Mouse (Mus musculus) kidney, postnatal 0 days (tissue): ENCODE data around the gene Rprm. TPM values are rescaled to one million over a fixed set of nuclear protein-coding genes. Genes with fewer than 3 reads are reported as not detected.

ENCODE experiments used
- ATAC-seq: fragments of 200-750 bp; cut with Nextera tagmentation; replicated peaks from 2 replicates; pipeline ENCODE4 v1.8.0; 2017; ENCODE audit warnings: low read depth, moderate number of reproducible peaks, moderate TSS enrichment, moderate library complexity; ENCODE audit not compliant: low FRiP score
- DNase-seq: peaks from one replicate; pipeline ENCODE4 v3.0.0-alpha.2; 2016; ENCODE audit warnings: low spot score
- H3K27ac ChIP-seq: fragments of 300-500 bp; sonication (generic); 2 replicates; pipeline ENCODE4 v1.5.1; 2014; ENCODE audit warnings: mild to moderate bottlenecking
- H3K27me3 ChIP-seq: fragments of 300-500 bp; sonication (generic); 2 replicates; pipeline ENCODE4 v1.6.1; 2014; ENCODE audit warnings: low read length, mixed read lengths; ENCODE audit not compliant: insufficient read depth
- H3K36me3 ChIP-seq: fragments of 300-500 bp; sonication (generic); 2 replicates; pipeline ENCODE4 v1.6.1; 2014; ENCODE audit warnings: low read length, mixed read lengths; ENCODE audit not compliant: insufficient read depth
- H3K4me1 ChIP-seq: fragments of 300-500 bp; sonication (generic); replicated peaks from 2 replicates; pipeline ENCODE4 v1.6.1; 2014; ENCODE audit warnings: antibody characterized with exemption, low read length, mixed read lengths; ENCODE audit not compliant: insufficient read depth
- H3K4me2 ChIP-seq: fragments of 300-500 bp; sonication (generic); 2 replicates; pipeline ENCODE4 v1.6.1; 2014; ENCODE audit warnings: mild to moderate bottlenecking, low read length, moderate library complexity, mixed read lengths
- H3K4me3 ChIP-seq: fragments of 300-500 bp; sonication (generic); replicated peaks from 2 replicates; pipeline ENCODE4 v1.5.1; 2014; ENCODE audit warnings: low read depth, low read length
- H3K9ac ChIP-seq: fragments of 300-500 bp; sonication (generic); 2 replicates; pipeline ENCODE4 v1.6.1; 2014; ENCODE audit warnings: low read depth, low read length
- H3K9me3 ChIP-seq: fragments of 300-500 bp; sonication (generic); replicated peaks from 2 replicates; pipeline ENCODE4 v1.6.1; 2016; ENCODE audit warnings: low read length, inconsistent platforms, mixed read lengths
- CTCF ChIP-seq: IDR thresholded peaks from 2 replicates; pipeline ENCODE4 v1.5.1; 2016; ENCODE audit warnings: antibody characterized with exemption, low read depth, mild to moderate bottlenecking, moderate library complexity
- WGBS: fragments of 180-500 bp; shearing (Covaris S2); extraction: QIAGEN DNeasy Blood & Tissue Kit; methylation state at CpG from one replicate; pipeline ENCODE4 v1.1.7; 2014; 5-methylcytosine and 5-hydroxymethylcytosine counted together
- polyA plus RNA-seq: library from polyadenylated mRNA; unstranded; fragments of >200 nt; fragmentation: Nextera tagmentation; extraction: Ambion mirVana; gene quantifications from 2 replicates; pipeline ENCODE4 v1.2.1, GENCODE M21; 2015

The Rprm gene
- polyA plus RNA-seq: 72.8 and 74.3 TPM in 2 replicates

DNA sequence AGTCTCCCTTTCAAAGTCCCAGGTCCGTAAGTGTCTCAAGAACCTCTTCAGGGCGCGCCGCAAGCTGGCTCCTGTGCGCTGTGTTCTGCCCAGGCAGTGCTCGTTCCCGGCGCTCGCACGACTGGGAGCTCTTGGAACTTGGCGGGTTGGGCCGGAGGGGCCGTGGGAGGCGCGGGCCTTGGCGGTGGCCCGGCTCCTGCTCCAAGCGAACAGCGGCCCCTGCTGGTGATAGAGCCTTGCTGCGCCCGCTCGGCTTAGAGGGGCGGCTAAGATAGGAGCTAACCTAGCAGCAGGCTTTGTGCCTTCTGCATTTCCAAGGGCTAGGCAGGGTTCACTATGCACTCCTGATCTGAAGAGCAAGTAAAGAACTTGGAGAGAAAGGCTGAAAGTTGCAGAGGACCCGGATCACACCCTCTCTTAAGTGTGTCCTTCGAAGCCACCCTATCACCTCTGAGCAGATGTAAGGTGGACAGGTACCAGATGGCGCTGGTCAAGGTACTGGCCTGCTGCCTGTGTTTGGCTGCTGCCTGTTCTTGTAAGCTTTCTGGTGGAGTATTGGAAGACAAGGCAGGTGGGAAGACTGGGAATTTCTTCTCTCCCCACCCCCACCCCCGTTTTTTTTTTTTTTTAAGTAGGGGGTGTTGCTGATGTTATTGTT is at the start of gene Rprm:
TSS of gene Rprm (minus strand) at position 123 of the 658 bp plus-strand sequence.
- H3K9ac ChIP-seq: peak within 1 kb of the TSS; percentile 52; the same call in 1 of the 2 replicates
- H3K27me3 ChIP-seq: peaks cover 12% of the 10 kb centered on the region
- peak; percentile 94 for TF ChIP-seq CTCF
- H3K4me2 ChIP-seq: peak within 1 kb of the TSS; percentile 75
- peak; percentile 92 for ATAC-seq
- WGBS: 3% methylated on average over 27 of the region's 27 CpGs
- no peaks in the 10 kb centered on the region for H3K36me3 ChIP-seq
- H3K4me1 ChIP-seq: peaks cover 5% of the 10 kb centered on the region; the same call in 1 of the 2 replicates
- H3K9me3 ChIP-seq: no peaks in the 10 kb centered on the region
- peak; percentile 91 for DNase-seq
- peak within 1 kb of the TSS; percentile 34; the same call in 1 of the 2 replicates for H3K27ac ChIP-seq
- H3K4me3 ChIP-seq: peak within 1 kb of the TSS; percentile 40

DNA sequence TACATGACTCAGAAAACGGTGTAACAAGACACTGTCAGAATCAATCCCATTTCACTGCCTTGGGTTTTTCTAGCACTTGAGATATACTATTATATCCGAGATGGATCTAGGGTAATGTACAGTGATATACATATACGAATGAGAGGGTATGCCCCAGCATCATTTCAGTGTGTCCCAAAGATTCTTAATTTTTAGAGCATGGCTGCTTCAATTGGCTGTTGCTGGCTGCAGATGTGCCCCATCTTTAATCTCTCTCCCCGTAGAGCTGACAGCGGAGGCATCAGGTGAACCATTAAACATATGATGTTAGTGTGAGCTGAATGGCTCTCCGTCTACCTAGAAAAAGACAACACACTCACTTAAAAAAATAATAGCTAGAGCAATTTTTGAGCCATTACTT is 34.0 kb upstream of the Rprm start:
- Histone ChIP-seq H3K4me3 (no peak overlapping the region), H3K9me3 (no peaks in the 10 kb centered on the region), H3K9ac (no peak overlapping the region), H3K27ac (no peak overlapping the region), H3K36me3 (no peaks in the 10 kb centered on the region), H3K4me2 (no peak overlapping the region), H3K4me1 (no peaks in the 10 kb centered on the region), H3K27me3 (no peaks in the 10 kb centered on the region)
- ATAC-seq: no peak
- DNase-seq: no peak
- no peak for TF ChIP-seq CTCF
- 72% methylated on average over 6 of the region's 6 CpGs for WGBS

DNA sequence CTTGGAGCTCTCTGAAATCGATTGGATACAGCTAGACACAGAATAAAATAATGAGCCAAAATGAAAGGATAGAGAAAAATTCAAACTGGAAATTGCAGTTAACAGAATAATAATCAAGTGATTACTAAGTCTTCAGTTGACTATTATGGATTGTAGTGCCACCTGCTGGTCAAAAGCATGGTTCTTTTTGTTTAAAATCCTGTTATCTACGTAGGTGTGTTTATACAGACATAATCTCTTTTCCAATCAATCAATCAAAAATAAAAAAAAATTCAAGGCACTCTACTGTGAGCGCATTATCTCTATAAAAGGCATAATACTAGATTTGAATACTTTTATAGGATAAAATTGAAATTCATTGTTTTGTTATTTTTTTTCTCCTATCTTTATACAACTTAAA is 33.5 kb upstream of the Rprm start:
- 27% methylated on average over 3 of the region's 3 CpGs for WGBS
- Histone ChIP-seq H3K36me3 (no peaks in the 10 kb centered on the region), H3K9me3 (no peaks in the 10 kb centered on the region), H3K4me2 (no peak overlapping the region), H3K4me1 (no peaks in the 10 kb centered on the region), H3K27ac (no peak overlapping the region), H3K4me3 (no peak overlapping the region), H3K27me3 (no peaks in the 10 kb centered on the region), H3K9ac (no peak overlapping the region)
- DNase-seq (peak; percentile 54), ATAC-seq (no peak)
- peak; percentile 70 for TF ChIP-seq CTCF

DNA sequence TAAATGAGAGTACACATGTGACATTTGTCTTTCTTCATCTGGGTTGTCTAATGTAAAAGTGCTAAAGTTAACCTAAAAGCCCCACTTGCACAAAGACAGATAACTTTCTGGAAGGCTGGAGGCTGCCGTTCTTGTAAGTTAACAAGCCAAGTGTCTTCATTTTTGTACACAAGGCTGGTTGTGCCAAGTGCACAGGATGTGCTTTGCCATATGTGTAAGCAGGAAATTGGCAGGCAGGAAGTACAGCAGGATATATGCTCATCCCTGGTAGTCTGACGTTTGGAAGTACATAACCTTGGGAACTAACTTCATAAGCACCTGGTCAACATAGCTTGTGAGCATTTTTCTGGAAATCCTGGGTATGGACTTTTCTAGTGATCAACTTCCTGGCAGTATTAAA is 25.9 kb upstream of the Rprm start:
- H3K9me3 ChIP-seq: no peaks in the 10 kb centered on the region
- H3K4me3 ChIP-seq: no peak overlapping the region
- no peak overlapping the region for H3K4me2 ChIP-seq
- TF ChIP-seq CTCF: no peak
- H3K36me3 ChIP-seq: no peaks in the 10 kb centered on the region
- WGBS: 60% methylated on average over 2 of the region's 2 CpGs
- no peaks in the 10 kb centered on the region for H3K4me1 ChIP-seq
- no peaks in the 10 kb centered on the region for H3K27me3 ChIP-seq
- no peak overlapping the region for H3K9ac ChIP-seq
- DNase-seq (no peak), ATAC-seq (no peak)
- H3K27ac ChIP-seq: no peak overlapping the region

DNA sequence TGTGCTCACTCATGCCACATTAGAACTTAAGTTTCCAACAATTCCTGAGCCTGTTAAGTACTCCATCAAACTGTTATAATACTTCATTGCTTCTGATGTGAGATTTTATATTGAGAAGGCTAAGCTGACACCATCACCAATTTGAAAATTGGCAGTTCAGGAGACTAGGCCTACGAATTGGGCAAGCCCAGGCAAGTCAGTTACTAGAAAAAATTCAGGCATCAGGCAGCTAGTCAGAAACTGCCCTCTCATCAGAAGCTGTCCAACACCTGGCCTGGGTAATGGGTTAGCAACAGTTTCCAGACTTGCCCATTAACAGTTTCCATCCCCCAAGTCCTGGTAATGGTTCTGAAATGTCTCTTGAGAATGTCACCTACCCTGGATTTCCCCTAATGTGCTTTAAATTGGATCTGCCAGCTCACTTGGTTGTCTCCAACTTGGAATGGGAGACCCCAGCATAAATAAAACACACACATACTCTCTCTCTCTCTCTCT is 20.9 kb upstream of the Rprm start:
- H3K36me3 ChIP-seq: no peaks in the 10 kb centered on the region
- H3K27ac ChIP-seq: no peak overlapping the region
- no peaks in the 10 kb centered on the region for H3K4me1 ChIP-seq
- DNase-seq: no peak
- H3K4me2 ChIP-seq: no peak overlapping the region
- H3K9ac ChIP-seq: no peak overlapping the region
- H3K4me3 ChIP-seq: no peak overlapping the region
- ATAC-seq: no peak
- H3K9me3 ChIP-seq: no peaks in the 10 kb centered on the region
- 76% methylated on average over 1 of the region's 1 CpGs for WGBS
- no peak for TF ChIP-seq CTCF
- no peaks in the 10 kb centered on the region for H3K27me3 ChIP-seq

DNA sequence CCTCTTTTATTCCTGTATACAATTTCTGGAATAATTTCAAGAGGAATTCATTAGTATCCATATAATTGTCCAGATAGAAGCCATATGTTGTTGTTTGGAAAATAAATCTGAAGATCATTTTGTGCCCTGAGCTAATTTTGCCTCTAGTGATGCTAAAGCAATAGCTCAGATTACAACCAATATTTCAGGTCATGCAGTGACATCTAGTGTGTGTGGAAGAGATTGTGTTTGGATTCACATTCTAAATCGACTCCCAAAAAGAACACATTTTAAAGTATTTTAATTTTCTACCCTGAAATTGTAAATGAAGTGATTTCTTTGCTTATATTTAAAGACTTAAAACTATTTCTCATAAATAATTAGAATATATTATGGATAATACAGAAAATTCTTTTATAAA is 14.6 kb upstream of the Rprm start:
- 68% methylated on average over 1 of the region's 1 CpGs for WGBS
- no peaks in the 10 kb centered on the region for H3K9me3 ChIP-seq
- DNase-seq (no peak), ATAC-seq (no peak)
- H3K9ac ChIP-seq: no peak overlapping the region
- H3K36me3 ChIP-seq: no peaks in the 10 kb centered on the region
- no peak overlapping the region for H3K4me3 ChIP-seq
- H3K27ac ChIP-seq: no peak overlapping the region
- no peaks in the 10 kb centered on the region for H3K27me3 ChIP-seq
- no peaks in the 10 kb centered on the region for H3K4me1 ChIP-seq
- no peak overlapping the region for H3K4me2 ChIP-seq
- peak; percentile 36; the same call in 1 of the 2 replicates for TF ChIP-seq CTCF

DNA sequence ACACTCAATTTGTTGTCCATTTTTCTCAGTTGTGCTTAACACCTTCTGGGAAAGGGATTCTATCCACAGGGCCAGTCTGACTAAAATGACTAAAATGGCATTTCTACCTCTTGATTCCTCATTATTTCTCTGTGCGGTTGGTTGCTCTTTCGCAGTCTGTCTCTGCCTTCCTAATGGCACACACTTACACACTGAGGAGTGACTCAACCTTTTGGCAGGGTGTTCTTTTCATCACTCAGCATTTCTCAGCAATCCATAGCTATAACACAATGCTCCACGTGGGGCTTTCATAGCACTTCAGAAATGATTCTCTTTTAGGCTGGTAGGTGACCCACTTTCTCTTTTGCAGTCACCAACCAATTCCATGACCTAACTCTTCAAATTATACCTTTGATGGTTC is 7.3 kb upstream of the Rprm start:
- no peak overlapping the region for H3K4me3 ChIP-seq
- no peaks in the 10 kb centered on the region for H3K36me3 ChIP-seq
- no peaks in the 10 kb centered on the region for H3K9me3 ChIP-seq
- 88% methylated on average over 3 of the region's 3 CpGs for WGBS
- no peak for TF ChIP-seq CTCF
- H3K27me3 ChIP-seq: no peaks in the 10 kb centered on the region
- no peak overlapping the region for H3K4me2 ChIP-seq
- H3K9ac ChIP-seq: no peak overlapping the region
- no peak overlapping the region for H3K27ac ChIP-seq
- DNase-seq (no peak), ATAC-seq (no peak)
- no peaks in the 10 kb centered on the region for H3K4me1 ChIP-seq
